Mouse (Mus musculus) brown adipose tissue, adult 24 weeks (tissue): Measurements from ENCODE around the gene Aspg. TPM values are rescaled to one million over a fixed set of nuclear protein-coding genes. Genes with fewer than 3 reads are reported as not detected.

ENCODE experiments used
- H3K27ac ChIP-seq: fragments of 200-500 bp; replicated peaks from 2 replicates; pipeline ENCODE4 v1.5.1; 2012; ENCODE audit warnings: low read depth, mild to moderate bottlenecking, low read length
- H3K4me1 ChIP-seq: fragments of 200-500 bp; 2 replicates; pipeline ENCODE4 v1.6.1; 2012; ENCODE audit warnings: low read length, mixed read lengths; ENCODE audit not compliant: control insufficient read depth, insufficient read depth, insufficient read length
- H3K4me3 ChIP-seq: fragments of 200-500 bp; 2 replicates; pipeline ENCODE4 v1.5.1; 2012; ENCODE audit warnings: low read depth, mild to moderate bottlenecking, low read length, moderate library complexity; ENCODE audit not compliant: insufficient read depth
- polyA plus RNA-seq: library from polyadenylated mRNA; stranded (reverse); fragments of >200 nt; gene quantifications from 2 replicates; pipeline ENCODE4 v1.2.4, GENCODE M21; 2012; ENCODE audit not compliant: missing spikeins, insufficient read depth, insufficient read length

The Aspg gene
- polyA plus RNA-seq, 1 experiment = 60.4 TPM

- peak overlapping the region; percentile 46 for H3K27ac ChIP-seq
- peaks cover 18% of the 10 kb centered on the region for H3K4me1 ChIP-seq
These were observed 44.9 kb downstream of the Aspg start for GRCm38 (mm10) chr12:112151244-112151979.

DNA sequence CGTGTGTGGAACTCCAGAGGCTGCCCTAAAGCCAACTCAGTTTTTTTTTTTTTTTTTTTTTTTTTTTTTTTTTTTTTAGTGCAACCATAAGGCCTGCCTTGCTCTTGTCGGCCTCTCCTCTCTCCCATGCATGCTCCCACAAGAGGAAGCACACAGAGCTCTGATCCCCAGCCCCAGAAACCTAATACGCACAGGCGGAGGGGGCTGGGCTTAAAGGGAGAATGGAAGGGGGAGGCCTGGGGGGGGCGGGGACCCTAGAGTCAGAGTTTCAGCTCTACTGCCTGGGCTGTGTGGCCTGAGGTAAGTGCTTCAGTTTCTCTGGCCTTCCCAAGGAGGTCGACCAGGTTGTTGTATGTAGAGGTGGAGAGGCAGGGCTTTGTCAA lies 45.5 kb downstream of the Aspg start:
- Histone ChIP-seq H3K4me1 (peaks cover 23% of the 10 kb centered on the region), H3K27ac (no peak overlapping the region)

More at GRCm38 (mm10) chr12:112151244-112151979, 44.9 kb downstream of the Aspg start:
- peak overlapping the region; percentile 8; the same call in 1 of the 2 replicates for H3K4me3 ChIP-seq

GRCm38 (mm10) chr12:112153597-112153996 lies 47.1 kb downstream of the Aspg start:
- no peak overlapping the region for H3K4me3 ChIP-seq
- peak overlapping the region; percentile 57 for H3K27ac ChIP-seq

More for the DNA sequence above, 45.5 kb downstream of the Aspg start:
- no peak overlapping the region for H3K4me3 ChIP-seq

DNA sequence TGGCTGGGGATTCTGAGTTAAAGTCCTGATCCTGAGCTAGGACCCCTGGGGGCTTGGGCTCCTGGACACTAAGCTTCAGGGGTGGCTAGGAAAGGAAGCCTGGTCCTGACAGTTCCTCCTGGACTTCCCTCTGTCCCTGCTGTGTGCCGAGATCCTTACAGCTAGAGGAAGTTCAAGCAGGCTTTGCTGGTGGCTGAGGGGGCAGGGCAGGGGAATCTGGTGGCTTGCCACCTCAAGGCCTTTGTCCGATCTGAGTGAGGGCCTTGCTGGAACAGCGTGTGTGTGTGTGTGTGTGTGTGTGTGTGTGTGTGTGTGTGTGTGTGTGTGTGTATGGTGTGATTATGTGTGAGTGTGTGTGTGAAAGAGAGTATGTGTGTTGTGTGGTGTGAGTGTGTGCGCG lies 48.0 kb downstream of the Aspg start:
- Histone ChIP-seq H3K4me1 (peaks cover 22% of the 10 kb centered on the region), H3K4me3 (no peak overlapping the region; the same call in 1 of the 2 replicates), H3K27ac (peak overlapping the region; percentile 95)

More at GRCm38 (mm10) chr12:112153597-112153996, 47.1 kb downstream of the Aspg start:
- H3K4me1 ChIP-seq = peaks cover 23% of the 10 kb centered on the region

DNA sequence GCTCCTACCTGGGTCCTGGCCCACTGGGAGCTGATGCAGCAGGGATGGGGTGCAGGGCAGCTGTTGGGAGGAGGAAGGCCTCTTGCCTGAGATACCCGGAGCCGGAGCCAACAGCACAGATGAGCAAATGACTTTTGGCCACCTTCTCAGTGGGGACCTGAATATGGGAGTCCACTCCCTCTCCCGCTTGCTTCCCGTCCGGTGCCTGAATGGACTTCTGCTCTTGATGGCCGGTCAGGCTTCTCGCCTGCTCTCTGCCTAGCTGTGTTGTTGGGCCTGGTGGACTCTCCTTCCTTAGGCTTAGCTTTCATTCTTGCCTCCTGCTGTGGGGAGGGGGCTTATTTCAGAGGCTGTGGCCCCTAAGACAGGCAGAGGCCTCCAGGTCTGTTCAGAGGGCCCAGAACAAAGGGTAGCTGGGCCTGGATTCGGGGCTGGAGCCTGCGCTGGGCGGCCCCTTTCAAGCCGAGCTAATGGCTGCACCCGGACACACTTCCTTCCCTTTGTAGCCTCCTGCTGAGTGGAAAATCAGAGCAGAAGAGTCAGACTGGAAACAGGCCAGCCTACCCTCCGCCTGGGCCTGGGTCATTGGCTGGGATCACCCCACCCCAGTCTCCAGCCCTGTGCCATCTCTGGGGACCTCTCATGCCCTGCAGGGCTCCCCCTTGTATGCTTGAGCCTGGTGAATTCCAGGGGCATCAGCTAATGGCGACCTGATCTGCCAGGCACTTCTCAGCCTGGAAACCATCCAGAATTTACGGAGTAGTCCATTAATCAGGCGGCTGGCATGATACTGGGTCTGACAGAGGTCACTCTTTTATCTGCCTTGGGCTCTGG lies 49.0 kb downstream of the Aspg start:
- H3K4me1 ChIP-seq = peaks cover 15% of the 10 kb centered on the region
- H3K27ac ChIP-seq = peak overlapping the region; percentile 95
- H3K4me3 ChIP-seq = 0 out of 2 replicates have a peak overlapping the region, but pooled peaks have one; percentile 2

DNA sequence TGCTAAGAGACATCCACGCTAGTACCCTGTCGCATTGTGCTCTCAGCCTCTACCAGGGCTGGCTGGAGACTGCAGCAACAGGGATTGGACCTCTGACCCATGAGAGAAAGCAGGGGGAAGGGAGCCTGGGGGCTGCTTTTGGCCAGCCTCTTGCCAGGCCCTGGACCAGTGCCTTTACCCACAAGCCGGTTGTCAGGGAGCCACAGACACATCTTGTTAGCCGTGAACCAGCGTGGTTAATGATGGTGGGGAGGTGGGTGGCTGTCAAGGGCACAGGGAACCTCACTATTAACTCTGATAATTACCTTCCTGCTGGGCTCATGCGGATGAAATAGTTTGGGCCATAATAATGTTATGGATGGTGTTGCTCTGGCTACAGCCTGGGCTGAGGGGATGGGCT lies 50.3 kb downstream of the Aspg start:
- Histone ChIP-seq H3K4me3 (no peak overlapping the region), H3K4me1 (peaks cover 8% of the 10 kb centered on the region; the same call in 1 of the 2 replicates)

DNA sequence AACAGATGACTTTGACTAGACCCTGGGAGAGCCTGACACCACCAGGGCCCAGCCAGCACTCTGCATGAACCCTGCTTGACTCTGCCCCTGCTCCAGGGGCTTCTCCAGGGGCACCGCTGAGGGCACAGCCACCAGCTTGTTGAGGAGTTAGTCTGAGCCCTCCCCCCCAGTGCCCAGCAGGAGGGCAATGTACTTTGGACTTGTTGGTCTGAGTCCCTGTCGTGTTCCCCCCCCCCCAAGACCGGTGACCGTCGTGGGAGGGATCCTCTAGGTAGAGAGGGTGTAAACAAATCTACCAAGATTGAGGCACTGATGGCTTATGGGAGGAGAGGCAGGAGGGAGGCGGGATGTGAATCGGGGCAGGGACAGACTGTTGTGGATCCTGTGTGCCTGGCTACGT lies 51.8 kb downstream of the Aspg start:
- H3K4me1 ChIP-seq = peaks cover 8% of the 10 kb centered on the region; the same call in 1 of the 2 replicates
- no peak overlapping the region for H3K27ac ChIP-seq

More for the DNA sequence above, 50.3 kb downstream of the Aspg start:
- no peak overlapping the region for H3K27ac ChIP-seq

GRCm38 (mm10) chr12:112158784-112159183 lies 52.3 kb downstream of the Aspg start:
- Histone ChIP-seq H3K27ac (no peak overlapping the region), H3K4me3 (no peak overlapping the region), H3K4me1 (peaks cover 8% of the 10 kb centered on the region; the same call in 1 of the 2 replicates)

More for the DNA sequence above, 51.8 kb downstream of the Aspg start:
- no peak overlapping the region for H3K4me3 ChIP-seq

- no peak overlapping the region for H3K4me3 ChIP-seq
- peaks cover 15% of the 10 kb centered on the region for H3K4me1 ChIP-seq
- no peak overlapping the region for H3K27ac ChIP-seq
These were observed 57.7 kb downstream of the Aspg start for GRCm38 (mm10) chr12:112163981-112164839.

- H3K4me3 ChIP-seq = no peak overlapping the region
- no peak overlapping the region for H3K27ac ChIP-seq
- H3K4me1 ChIP-seq = peaks cover 20% of the 10 kb centered on the region
These were observed 58.4 kb downstream of the Aspg start for GRCm38 (mm10) chr12:112164840-112165219.

- Histone ChIP-seq H3K4me1 (peaks cover 24% of the 10 kb centered on the region), H3K4me3 (no peak overlapping the region), H3K27ac (peak overlapping the region; percentile 51)
These were observed 62.8 kb downstream of the Aspg start for GRCm38 (mm10) chr12:112169240-112169639.

GRCm38 (mm10) chr12:112170671-112171574 lies 64.4 kb downstream of the Aspg start:
- Histone ChIP-seq H3K4me3 (no peak overlapping the region), H3K27ac (no peak overlapping the region), H3K4me1 (peaks cover 20% of the 10 kb centered on the region)

GRCm38 (mm10) chr12:112171657-112172056 lies 65.2 kb downstream of the Aspg start:
- peaks cover 17% of the 10 kb centered on the region for H3K4me1 ChIP-seq
- no peak overlapping the region for H3K4me3 ChIP-seq
- H3K27ac ChIP-seq = no peak overlapping the region

DNA sequence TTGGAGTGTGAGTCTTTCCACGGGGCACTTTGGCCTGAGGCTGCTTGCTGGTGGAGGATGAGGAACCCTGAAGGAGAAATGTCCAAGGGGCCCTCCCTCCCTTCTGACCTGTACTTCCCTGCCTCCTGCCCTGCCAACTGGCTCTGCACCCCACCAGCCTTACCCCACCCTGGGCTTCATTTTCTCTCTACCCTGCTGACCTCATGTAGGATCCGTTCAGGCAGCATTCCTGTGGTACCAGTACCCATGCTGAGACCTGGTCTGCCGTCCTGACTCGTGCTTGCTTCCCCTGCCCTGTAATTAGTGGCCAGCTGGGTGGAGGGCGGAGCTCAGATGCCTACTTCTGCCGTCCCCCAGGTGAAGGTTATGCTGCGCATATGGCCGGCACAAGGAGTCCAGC lies 65.7 kb downstream of the Aspg start:
- Histone ChIP-seq H3K4me1 (peaks cover 14% of the 10 kb centered on the region), H3K27ac (no peak overlapping the region), H3K4me3 (no peak overlapping the region)
